Mouse (Mus musculus): ENCODE measurements around the gene Gm17359.

Gene Gm17359

DNA sequence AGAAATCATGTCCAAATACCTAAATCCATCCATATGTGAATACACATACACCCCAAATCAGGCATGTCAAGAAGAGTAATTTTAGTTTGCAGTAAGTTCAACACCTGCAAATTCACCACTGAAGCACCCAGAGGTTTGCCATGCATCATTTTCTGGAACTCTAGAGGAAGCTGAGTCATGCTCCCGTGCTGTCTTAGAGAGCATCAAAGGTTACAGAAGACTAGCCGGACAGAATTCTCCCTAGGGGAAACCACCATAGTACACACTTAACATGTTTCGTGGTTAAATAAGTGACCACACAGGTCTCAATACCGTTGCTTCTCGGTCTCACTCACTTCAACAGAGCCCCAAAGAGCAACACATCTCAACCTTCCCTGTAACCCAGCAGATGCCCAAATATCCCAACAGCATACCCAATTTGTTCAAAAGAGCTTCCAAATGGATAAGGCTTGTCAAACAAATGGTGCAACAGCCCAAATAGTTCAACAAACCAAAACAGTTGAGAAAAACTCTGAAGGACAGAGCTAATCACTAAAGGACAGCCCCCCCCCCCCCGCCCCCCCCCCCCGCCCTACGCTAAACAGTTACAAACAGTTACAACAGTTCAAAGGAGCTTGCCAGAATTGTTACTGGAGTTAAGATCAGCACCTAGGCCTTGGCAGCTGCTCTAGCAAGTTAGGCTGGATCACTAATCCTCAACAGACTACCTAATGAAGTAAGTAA lies at the start of gene Gm17359:
Gm17359 (plus strand) TSS at position 618 of the 723 bp plus-strand sequence.
- CTCF ChIA-PET = interaction anchor here in 1 of 4 experiments (0.6 kb wide), 1 partner anchor 277 kb away, joined by 3 read pairs; no protein-coding TSS in a partner anchor
- POLR2A ChIA-PET = interaction anchor here in 1 of 4 experiments (0.7 kb wide), 1 partner anchor 129 kb away, joined by 5 read pairs; no protein-coding TSS in a partner anchor

DNA sequence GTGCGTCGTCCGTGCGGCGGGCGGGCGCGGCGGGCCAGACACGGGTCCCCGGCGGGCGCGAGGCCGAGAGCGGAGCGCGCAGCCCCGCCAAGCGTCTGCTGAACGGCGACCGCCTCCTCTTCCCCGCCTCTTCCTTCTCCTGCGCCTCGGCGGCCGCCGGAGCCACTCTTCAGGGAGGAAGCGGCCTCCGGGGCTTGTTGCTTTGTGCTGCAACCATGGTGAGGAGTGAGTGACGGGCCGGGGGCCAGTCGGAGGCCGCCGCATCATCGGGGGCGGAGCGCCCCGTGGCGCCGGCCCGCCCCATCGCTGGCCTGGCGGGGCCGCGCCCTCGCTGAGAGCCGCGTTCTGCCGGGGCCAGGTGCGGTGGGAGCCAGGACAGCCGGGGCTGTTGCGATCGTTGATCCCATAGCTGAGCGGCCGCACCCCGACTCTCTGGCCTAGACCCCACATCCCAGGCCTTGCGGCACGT lies 49.3 kb upstream of the Gm17359 start:
- CTCF ChIA-PET = interaction anchor here in 1 of 4 experiments (1.5 kb wide), 1 partner anchor 85 kb away, joined by 4 read pairs; no protein-coding TSS in a partner anchor

DNA sequence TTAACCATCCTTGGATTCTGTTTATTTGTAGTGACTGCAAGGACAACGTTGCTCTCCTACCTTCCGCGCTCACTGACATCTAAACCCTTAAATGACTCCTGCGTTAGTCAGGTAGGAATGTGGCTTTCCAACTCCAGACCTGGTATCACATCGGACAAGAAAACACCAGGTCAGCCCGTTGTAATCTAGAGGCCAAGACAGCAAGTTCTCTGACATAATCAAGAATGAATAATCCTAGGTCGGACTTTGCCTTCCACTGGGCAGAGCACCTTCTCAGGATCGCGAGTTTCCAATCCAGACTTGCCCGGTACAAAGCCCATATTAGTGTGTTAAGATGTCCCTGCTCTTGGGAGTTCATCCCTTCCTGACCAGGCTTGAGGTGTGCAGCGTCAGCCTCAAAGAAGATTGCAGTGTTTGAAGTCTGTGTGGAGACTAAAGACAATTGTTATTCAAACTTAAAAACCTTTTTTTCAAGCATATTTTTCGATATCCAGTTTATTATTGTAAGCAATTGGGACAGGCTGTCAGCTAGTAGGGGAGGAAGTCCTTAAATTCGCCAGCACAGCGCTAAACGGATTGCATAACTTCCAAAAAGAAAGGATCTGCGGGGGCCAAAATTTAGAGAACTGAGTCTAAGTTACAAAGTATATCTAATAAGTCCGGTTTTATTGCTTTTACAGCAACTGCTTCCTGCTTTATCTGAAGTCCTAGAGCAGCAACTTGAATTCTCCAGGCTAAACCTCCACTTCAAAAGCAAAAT lies 48.6 kb upstream of the Gm17359 start:
- CTCF ChIA-PET = interaction anchor here in 1 of 4 experiments (0.5 kb wide), 1 partner anchor 86 kb away, joined by 3 read pairs; no protein-coding TSS in a partner anchor
- POLR2A ChIA-PET = interaction anchor here in 3 of 4 experiments (0.9 to 2.8 kb wide), 10 partner anchors 8 to 280 kb away, joined by 3 to 10 read pairs (median 4); partner anchors contain the start of gene Fnip2 (in 1 of the 3)

More for the DNA sequence above, 49.3 kb upstream of the Gm17359 start:
- POLR2A ChIA-PET = interaction anchor here in 3 of 4 experiments (0.9 to 2.8 kb wide), 14 partner anchors 9 to 342 kb away, joined by 3 to 10 read pairs (median 4); partner anchors contain the start of genes 4930579G24Rik (in 1 of the 3) and Fnip2 (in 1 of the 3)

DNA sequence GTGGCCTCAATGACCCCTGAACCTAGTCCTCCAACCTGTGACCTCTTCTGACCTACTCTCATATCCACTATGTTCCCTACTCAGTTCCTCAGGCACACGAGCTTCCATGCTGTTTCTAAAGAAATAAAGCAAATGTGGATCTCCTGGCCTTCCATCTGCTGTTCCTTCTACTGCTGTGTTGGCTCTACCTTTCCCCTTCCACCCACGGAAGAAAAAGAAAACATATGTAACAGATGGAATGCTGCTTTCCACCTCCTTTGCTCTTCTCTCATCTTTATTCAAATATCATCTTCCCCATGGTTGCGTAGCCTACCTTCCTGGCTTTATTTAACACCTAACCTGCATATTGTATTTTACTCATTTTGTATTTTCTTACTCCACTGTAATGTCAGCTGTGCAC lies 47.4 kb upstream of the Gm17359 start:
- ChIA-PET CTCF (no interaction called here), POLR2A (no interaction called here)

DNA sequence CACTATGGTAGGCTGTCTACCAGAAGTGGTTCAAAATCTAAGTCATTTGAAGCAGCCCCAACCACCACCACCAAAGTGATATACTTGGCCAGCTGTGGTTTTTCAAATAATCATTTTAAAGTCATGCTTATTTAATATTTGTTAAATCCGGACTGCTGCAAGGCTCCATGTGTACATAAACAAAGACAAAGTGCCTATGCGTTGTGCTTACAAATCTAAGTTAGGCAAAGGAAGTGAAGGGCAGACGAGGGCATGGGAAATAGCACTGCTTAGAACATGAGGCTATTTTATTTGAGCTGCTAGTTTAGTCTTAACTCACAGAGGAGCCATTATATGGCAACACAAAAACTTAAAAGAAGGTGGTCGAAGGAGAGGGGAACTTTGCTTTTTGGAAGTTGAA lies 43.4 kb upstream of the Gm17359 start:
- CTCF ChIA-PET = interaction anchor here in 1 of 4 experiments (0.6 kb wide), 1 partner anchor 90 kb away, joined by 3 read pairs; no protein-coding TSS in a partner anchor
- POLR2A ChIA-PET = no interaction called here

DNA sequence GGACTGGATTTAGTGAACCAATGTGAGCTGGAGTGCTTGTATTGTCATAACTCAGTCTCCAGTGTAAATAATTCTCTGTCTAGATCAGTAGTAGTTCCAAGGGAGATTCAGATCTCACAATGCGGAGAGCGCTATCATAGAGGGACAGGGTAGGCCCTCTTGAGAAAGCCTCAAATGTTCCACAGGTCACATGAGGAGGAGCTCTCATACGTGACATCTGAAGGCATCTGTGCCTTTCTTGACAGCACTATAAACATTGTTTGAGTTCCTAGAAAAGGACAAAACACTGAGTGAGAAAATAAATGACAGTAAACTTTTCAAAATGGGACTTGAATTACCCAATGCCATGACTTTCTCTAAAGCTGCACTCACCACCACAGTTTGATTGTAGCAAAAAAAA lies 41.8 kb upstream of the Gm17359 start:
- ChIA-PET CTCF (interaction anchor here in 1 of 4 experiments (0.6 kb wide), 1 partner anchor 134 kb away, joined by 3 read pairs; no protein-coding TSS in a partner anchor), POLR2A (interaction anchor here in 2 of 4 experiments (0.8 to 1.7 kb wide), 3 partner anchors 9 to 23 kb away, joined by 3 to 6 read pairs (median 3); partner anchors contain the start of gene Rapgef2 (in 1 of the 2))

DNA sequence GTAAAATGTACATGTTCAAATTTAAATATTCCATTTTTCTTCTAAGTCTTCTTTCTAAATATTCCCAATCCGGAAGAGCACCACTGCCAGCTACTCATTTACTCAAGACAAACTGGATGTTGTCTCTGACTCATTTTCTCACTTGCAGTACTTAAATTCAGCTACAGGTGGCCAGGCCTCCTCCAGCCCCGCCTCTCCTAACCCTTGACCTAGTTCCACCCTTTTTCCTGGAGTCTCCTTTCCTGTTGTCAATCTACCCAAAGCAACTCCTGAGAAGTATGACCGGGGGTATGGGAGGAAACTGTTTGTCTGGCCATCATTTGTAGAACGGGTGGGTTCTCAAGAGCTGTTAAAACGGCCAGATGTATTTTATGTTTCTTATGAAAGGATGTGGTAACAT lies 40.4 kb upstream of the Gm17359 start:
- POLR2A ChIA-PET = interaction anchor here in 2 of 4 experiments (0.7 to 2.1 kb wide), 7 partner anchors 9 to 183 kb away, joined by 3 to 10 read pairs (median 3); partner anchors contain the start of gene Rapgef2 (in 2 of the 2)
- CTCF ChIA-PET = interaction anchor here in 1 of 4 experiments (1.2 kb wide), 1 partner anchor 75 kb away, joined by 3 read pairs; no protein-coding TSS in a partner anchor

DNA sequence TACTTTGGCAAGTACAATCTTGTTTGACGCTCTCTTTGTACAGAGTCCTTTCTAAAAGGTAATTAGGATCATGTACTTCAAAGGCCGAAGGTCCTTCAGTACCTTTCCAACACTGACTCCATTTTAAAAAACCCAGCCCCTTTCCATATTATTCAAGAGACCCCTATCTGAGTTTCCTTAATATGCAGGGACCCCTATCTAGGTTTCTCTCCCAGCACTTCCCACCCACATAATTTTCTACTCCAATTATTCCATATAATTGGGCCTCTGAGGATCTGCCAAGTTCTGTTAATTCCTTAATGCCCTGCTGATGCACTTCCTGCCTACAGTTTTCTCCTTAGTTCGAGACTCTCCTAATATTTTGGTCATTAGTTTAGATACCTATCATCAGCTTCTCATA lies 39.9 kb upstream of the Gm17359 start:
- ChIA-PET CTCF (interaction anchor here in 1 of 4 experiments (1.2 kb wide), 1 partner anchor 75 kb away, joined by 3 read pairs; no protein-coding TSS in a partner anchor), POLR2A (interaction anchor here in 2 of 4 experiments (0.9 to 2.1 kb wide), 5 partner anchors 9 to 183 kb away, joined by 3 to 10 read pairs (median 3); partner anchors contain the start of gene Rapgef2 (in 1 of the 2))

DNA sequence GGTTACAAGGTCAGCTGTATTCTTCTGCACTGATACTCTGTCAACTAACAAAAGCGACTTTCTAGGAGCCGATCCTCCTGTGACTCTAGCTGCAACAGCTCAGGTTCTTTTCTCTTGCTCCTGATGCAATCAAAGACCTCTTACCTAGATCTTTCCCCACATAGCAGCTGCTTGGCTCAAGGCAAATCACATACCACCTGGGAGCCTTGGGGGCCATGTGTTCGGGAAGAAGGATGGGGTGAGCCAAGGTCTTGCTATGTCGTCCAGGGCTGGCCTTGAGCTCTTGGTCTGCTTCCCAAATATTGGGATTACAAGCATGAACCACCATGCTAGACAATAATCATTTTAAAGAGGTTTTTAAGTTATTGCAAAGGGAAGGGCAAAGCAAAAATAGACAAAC lies 39.2 kb upstream of the Gm17359 start:
- CTCF ChIA-PET = no interaction called here
- POLR2A ChIA-PET = interaction anchor here in 2 of 4 experiments (1.1 to 2.1 kb wide), 4 partner anchors 10 to 19 kb away, joined by 3 to 10 read pairs (median 3); partner anchors contain the start of gene Rapgef2 (in 1 of the 2)

DNA sequence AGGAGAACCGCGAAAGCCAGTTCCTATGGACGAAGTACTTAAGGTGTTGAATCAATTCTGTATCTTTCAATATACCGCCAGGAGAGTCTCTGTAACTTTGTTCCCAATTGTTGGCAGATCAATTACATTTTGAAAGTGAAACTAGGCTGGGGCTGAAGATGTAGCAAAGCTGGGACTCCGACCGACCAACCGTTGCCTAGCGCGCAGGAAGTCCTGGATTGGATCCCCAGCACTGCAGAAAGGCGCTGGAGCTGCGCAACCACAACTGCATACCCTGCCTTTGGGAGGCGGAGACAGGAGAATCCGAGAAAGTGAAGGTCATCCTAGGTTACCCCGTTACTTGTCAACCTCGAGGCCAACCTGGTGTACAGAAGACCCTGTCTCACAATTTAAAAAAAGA lies 37.1 kb upstream of the Gm17359 start:
- POLR2A ChIA-PET = interaction anchor here in 1 of 4 experiments (1.2 kb wide), 1 partner anchor 9 kb away, joined by 3 read pairs; no protein-coding TSS in a partner anchor

DNA sequence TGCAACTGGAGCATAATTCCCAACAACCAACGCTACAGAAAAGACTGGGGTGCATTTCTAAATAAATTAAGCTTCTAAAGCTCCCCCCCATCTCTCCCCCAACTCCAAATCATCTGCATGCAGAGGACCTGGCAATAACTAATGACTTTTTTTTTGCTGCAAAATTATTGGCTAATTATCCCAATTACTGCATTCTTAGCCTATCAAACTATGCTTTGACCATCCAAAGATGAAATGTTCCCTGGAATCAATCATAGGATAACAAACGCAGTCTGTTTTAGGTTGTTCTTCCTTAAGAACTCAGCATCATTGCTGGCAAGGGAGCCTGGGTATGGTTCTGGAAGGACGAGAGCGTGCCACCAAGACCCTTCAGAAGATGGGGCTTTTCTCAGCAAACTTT lies 27.9 kb upstream of the Gm17359 start:
- ChIA-PET CTCF (no interaction called here), POLR2A (no interaction called here)

More for the DNA sequence above, 37.1 kb upstream of the Gm17359 start:
- CTCF ChIA-PET = no interaction called here

DNA sequence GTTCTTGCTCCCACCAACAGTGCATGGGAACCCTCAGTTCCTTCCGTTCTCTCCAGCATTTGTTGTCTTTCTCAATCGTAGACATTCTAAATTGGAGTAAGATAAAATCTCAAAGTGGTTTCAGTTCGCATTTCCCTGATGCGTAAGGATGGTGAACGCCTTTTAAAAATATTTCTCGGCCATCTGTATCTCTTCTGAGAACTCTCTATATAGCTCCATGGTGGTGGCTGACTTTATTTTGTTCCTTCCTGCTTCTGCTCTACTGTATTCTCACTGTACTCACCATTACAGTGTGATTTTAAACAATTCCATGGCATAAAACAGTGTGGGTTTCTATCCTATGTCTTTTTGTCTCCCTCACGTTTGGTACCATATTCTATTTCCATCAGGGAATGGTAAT lies 26.3 kb upstream of the Gm17359 start:
- CTCF ChIA-PET = no interaction called here
- POLR2A ChIA-PET = interaction anchor here in 1 of 4 experiments (1.0 kb wide), 1 partner anchor 14 kb away, joined by 3 read pairs; no protein-coding TSS in a partner anchor

DNA sequence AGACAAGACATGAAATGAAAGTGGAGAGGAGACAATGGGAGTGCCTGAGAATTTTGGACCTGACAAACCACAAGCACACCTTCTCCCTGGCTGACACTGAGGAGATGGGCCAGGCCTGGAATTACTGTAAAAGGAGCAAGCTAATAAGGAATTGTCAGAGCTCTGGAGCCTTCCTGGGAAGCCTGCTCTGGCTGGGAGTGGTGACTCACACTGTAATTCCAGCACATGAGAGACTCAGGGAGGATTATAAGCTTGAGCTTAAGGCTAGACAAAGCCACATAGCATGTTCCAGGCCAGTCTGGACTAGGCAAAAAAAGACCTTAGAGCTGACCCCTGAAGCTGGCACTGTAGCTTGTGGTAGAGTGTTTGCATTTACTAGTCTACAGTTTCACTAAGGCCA lies 24.6 kb upstream of the Gm17359 start:
- POLR2A ChIA-PET = interaction anchor here in 1 of 4 experiments (1.0 to 1.1 kb wide), 2 partner anchors 10 to 24 kb away, joined by 3 to 5 read pairs; no protein-coding TSS in a partner anchor

DNA sequence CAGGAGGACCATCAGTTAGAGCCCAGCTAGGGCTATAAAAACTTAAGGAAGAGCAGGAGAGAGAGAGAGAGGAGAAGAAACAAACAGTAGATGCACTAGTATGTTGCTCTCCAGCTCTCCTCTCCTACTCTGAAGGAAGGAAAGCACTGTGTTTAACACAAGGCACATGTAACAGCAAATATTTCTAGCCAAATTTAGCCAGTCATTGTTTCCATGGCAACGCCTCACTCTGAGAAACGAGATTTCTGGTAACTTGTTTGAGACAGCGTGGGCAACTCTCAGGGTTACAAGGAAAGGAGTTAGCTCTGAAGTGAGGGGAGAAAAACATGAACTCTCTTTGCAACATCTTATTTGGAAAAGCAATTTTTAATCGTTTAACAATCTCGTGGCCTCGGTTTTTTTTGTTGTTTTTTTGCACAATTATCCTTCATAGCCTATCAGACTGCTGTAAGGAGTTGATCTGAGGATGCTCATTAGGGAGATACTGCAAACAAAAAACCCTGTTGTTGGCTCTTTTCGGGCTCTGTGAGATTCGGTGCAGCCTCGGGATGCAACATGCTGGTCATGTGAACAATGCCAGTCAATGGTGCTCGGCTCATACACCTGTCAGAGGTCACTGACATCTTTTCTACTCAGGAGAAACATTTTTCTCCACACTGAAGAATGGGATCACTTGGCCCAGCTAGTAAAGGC lies 22.3 kb upstream of the Gm17359 start:
- ChIA-PET POLR2A (interaction anchor here in 1 of 4 experiments (0.7 kb wide), 1 partner anchor 263 kb away, joined by 6 read pairs; no protein-coding TSS in a partner anchor), CTCF (no interaction called here)

More for the DNA sequence above, 24.6 kb upstream of the Gm17359 start:
- CTCF ChIA-PET = no interaction called here

DNA sequence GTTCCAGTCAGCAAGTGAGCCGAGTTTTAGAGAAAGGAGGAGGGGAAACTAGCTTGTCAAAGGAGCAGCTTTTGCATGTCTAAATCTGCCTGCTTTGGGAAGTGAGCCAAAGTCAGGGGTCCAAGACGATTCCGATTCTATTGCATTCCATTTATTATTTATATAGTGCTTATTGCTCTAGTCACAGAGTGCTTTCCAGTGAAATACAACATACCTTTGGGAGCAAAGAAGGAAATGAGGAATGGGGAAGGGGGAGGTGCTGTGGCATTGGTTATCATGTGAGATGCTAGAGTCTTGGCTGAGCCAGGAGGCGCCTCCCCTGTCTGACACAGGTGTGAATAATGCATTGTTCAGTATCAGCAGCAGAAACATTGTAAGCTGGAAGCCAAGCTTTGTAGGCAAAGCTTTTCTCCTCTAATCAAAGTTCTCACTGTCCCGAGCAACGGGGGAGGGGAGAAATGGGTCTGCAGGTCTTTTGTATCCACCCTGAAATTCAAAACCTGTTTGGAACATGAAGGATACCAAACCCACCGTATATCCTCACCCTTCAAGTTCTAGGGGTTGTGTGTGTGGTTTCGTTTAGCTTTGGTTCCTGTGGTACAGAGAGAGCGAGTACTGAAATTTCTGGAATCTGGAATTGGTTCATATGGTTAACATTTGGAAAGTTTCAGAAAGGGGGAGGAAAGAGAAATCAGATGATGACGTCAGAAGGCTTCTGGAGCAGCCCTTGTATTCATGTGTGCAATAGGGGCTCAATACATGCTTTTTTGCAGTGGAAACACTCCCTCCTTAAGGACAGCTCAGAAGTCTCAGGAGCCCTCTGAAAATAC lies 11.5 kb upstream of the Gm17359 start:
- ChIA-PET CTCF (no interaction called here), POLR2A (interaction anchor here in 3 of 4 experiments (0.6 to 1.7 kb wide), 7 partner anchors 52 to 396 kb away, joined by 3 to 6 read pairs (median 3); no protein-coding TSS in a partner anchor)

DNA sequence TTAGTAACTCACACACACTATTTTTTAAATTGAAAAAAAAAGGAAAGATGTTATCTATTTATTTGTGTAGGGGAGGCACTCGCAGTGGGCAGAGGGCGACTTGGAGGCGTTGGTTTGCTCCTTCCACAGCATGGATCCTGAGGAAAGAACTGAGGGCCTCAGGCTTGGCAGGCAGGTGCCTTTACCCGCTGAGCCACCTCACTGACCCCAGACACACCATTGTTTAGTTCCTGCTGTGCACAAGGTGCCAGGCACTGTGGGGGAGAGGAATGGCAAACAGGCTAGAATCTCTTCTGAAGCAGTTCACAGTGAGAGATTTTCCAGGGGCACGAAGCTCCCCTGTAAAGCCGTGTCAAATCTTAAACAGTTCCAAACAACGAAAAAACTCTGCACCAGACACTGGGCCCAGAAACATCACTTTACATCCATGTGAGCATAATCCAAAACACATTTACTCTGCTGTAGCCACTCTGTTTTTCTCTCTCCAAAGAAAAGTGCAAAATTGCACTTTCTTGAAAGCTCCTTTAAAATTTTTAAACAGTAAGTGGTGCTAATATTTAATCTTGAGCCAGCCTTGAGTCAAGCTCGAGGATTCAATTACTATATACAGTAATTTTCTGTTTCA lies 6.7 kb upstream of the Gm17359 start:
- POLR2A ChIA-PET = no interaction called here
- CTCF ChIA-PET = no interaction called here

DNA sequence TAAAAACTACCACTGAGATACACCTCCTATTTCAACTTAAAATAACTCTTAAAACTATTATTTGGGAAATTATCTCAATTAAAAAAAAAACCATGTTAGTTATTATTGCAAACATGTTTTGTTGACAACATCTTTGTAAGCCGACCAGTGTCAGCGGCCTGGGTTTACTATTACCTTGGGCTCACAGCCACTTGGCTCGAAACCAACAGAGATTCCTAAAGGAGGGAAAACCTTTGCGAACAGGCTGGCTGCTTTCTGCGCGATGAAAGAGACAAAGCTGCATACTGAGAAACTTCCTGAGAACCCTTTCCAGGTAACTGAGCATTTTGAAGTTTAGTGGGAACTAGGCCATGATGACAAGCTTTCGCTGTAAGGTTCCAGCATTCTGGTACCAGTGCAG lies 3.4 kb upstream of the Gm17359 start:
- ChIA-PET POLR2A (no interaction called here), CTCF (interaction anchor here in 1 of 4 experiments (0.7 kb wide), 1 partner anchor 10 kb away, joined by 3 read pairs; no protein-coding TSS in a partner anchor)
